Mouse (Mus musculus) monocyte, adult 5-6 weeks (primary cell): ENCODE results near the gene Plekhg6. TPM values are rescaled to one million over a fixed set of nuclear protein-coding genes. Genes with fewer than 3 reads are reported as not detected.
A peak's percentile ranks its signal among the peaks of the same experiment; 100 is the strongest.

Experiments
- ATAC-seq: fragments of 153-309, 156-312 bp; replicated peaks from 2 replicates; pipeline ENCODE4 v1.8.0; 2017; ENCODE audit warnings: mild to moderate bottlenecking; ENCODE audit not compliant: low TSS enrichment, insufficient number of reproducible peaks, severe bottlenecking, poor library complexity, low FRiP score
- total RNA-seq: library from RNA; stranded (forward); fragments of 200-1000, 200-491, 200-594 nt; gene quantifications from 3 replicates; pipeline ENCODE4 v1.2.3, GENCODE M21; 2017

The Plekhg6 gene
- total RNA-seq, 1 experiment from 2014 or later, result not detected

DNA sequence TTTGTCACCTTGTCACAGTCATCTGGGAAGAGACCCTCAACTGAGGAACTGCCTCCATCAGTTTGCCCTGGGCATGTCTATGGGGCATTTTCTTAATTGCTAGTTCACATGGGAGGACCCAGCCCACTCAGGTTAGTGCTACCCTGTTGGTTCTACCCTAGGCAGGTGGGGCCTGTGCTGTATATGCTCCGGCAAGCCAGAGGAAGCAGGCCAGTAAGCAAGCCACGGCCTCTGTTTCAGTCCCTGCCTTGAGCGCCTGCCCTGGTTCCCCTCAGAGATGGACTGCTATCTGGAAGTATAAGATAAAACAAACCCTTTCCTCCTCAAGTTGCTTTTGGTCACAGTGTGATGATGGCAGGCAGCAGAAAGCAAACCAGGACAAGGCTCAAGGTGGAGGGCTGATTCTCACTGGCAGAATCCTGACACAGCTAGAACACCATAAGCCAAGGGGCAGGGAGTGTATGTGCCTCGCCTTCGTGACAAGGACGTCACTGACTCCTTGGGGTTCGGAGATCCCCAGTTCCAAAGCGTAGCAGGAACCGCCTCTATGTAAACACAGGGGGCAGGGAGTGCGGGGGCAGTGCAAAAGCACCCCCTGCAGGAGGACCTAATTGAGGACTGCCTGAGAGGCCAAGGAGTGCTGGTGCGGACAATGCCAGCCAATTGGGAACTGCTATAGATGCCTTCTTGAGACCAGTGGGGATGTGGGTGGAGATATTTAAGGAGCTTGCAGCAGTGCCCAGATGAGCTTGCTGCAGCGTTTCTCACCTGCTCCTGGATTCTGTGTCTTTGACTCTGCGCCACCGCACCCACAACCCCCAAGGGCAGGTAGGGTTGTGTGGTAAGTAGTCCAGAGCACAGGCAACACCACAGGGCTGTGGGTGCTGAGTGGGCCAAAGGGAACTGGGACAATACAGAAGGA lies 25.1 kb upstream of the Plekhg6 start:
- ATAC-seq, result no peak

DNA sequence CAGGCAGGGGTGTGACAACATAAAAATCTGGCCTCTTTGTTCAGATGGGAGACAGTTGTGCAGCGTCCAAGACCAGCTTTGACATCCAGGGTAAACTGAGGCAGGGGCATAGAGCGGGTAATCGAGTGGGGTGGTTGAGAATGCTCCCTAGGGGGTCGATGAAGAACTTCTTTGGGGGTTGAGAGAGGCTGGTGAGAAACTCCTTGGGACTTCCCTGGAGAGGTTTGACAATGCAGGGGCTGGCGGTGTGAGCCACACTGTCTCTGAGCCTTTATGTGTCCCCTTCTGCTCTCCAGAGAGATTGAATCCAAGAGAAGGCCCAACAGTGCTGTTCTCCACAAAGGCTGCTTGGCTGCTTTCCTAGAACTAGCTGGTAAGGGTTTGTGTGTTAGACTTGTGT lies 9.3 kb upstream of the Plekhg6 start:
- no peak for ATAC-seq

DNA sequence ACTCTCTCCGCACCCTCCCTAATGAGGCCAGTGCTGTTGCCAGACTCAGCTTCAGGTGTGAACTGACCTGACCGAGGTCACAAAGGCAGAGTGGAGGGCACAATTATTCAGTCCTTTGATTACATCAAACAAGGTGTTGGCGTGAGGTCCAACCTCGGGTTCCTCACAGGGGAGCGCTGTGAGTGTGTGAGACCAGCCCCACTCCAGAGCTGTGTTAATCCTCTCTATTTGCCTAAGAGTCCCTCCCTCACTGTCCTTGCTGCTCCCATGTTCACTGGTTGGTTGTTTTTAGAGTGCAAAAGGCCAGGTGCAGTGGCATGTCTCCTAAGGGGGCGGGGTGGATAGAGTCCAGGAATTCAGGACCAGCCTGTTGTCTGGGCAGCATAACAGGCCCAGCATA lies 5.5 kb upstream of the Plekhg6 start:
- no peak for ATAC-seq

DNA sequence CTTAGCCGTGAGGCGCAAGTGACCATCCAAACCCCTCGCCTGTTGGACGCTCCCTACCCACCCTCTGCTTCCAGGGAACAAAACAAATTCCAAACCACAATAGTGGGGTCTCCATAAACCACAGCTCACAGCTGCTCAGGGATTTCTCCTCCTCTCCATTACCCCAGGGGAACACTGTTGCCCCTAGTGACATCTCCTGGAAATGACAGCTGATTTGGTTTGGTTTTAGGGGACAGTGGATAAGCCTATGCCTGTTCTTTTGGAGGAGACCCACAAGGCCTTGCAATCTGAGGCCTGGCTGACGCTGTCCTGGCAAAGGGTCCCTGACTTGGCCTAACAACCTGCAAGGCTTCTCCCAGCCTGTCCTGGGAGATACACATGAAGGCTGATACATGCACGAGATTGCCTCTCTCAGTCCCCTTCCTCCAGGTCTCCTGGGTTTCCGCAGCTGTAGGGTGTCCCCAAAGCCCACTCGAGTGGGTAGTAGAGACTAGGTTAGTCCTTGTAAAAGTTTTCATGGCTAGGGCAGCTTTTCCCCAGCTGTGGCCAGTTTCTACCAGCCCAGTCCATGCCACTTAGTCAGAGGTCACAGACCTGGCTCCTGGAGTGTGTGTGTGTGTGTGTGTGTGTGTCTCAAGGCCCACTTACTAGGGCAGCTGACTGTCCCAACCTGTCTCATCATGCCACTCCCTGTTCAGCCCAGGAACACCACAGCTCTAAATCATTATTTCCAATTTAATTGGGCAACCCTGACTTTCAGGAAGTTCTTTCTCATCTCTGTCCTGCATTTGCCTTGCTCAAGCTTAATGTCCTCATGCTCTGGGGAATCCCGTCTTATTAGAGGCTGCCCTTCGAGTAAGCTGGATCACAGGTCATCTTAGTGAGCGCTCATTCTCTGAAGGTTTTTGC lies 4.7 kb upstream of the Plekhg6 start:
- ATAC-seq, result 0 out of 2 replicates have a peak, but pooled peaks have one; percentile 46

DNA sequence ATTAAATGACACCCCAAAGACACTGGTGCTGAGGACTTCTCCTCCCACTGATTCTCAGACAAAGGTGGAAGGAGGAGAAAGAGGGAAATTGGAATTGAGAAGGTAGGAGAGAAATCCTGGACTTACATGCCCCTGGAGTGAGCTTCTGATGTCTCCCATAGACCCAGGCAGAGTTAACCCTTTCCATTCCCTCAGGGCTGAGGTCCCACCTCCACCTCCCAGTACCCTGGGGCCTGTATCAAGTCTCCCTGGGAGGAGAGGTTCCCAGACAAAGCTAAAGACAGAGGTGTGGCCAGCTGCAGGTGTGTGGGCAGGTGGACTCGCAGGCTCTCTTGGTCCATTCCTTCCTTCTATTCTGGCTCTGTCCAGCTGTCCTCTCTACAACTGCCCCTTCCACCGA lies 1.4 kb upstream of the Plekhg6 start:
- ATAC-seq, result no peak

DNA sequence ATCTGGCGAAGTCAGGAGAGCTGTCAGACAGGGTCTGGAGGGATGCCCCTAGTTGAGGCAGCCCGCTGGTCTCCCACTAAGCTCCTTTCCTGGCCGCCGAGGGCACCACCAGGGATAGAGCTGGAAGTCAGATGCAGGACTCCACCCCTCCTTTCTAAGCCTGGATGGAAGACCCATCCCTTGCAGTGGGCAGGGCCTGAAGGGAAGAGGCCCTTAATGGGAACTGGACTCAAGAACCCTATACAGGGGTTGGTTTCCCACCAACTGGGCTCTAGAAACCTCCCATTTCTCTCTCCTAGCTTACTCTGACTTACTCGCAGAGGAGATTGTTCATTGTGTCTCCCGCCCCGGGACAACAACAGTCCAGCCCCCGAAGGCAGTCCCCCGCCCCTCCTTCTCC lies 812 bp downstream of the Plekhg6 start:
- ATAC-seq, result no peak

DNA sequence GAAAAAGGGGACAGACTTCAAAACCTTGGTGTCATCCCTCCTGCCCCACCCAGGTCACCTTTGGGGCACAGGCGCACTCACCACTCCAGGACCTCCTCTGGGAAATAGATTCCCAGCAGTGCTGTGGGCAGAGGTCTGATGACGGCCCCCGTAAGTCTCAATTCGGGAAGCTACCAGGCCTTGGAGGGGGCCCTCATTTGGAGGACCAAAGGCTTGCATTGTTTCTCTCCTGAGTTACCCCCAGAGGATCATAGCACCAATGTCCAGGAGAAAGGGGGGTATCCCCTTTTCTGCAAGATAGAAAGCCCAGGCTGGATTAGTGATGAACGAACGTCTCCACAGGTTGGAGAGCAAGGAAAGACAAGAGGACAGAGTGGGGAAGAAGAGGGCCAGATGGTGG lies 2.0 kb downstream of the Plekhg6 start:
- ATAC-seq, result no peak

DNA sequence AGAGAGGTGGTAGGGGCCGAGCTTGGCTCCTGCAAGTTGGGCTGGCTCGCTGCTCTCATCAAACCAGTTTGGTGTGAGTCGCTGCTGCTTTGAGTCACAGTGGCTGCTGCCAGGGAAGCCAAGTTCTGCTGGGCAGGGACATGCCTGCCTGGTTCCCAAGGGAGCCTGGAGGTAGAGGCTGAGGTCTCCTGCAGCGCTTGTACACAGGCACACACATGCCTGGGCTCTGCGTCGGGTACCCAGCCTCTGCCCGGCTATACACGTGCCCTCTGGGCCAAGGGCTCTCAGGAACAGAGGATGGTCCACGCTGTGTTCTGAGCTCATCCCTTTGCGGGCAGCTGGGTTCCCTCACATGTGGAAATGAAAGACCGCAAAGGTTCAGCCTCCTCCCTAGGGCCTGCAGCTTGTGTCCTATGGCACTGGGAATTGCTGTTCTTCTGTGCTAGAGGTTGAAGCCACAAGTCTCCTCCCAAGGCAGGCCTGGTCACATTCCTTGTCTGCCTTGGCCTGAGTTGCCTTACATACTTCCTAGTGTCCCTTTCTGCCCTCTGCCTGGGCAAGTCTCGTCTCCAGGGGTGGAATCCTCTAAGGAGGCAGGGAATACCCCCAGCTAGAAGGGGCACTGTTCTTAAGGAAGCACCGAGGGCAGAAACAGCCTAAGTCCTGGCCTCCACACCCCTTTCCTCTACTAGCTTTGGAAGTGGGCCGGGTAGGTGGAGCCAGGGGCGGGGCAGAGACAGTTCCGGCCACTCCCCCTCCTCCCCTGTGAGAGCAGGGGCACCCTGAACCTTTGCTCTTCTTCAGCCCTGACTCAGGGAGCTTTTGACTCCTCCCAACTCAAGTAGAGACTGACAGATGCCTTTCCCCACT lies 2.8 kb downstream of the Plekhg6 start:
- ATAC-seq, result peak; percentile 50

DNA sequence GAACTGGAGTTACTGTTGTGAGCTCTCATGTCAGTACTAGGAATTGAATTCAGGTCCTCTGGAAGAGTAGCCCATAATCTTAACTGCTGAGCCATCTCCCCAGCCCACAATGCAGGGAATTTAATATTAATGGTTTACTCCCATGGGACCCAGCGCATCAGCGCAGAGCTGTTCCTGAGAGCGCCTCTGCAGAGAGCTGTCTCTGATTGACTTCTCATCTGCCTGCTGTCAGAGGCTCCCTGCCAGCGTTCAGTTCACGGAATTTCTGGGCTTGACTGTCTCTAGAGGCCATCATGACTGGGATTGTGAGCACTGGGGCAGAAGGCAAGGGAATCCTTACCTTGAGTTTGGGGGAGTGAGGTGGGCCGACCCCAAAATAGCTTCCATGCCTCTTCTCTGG lies 3.6 kb downstream of the Plekhg6 start:
- no peak for ATAC-seq

DNA sequence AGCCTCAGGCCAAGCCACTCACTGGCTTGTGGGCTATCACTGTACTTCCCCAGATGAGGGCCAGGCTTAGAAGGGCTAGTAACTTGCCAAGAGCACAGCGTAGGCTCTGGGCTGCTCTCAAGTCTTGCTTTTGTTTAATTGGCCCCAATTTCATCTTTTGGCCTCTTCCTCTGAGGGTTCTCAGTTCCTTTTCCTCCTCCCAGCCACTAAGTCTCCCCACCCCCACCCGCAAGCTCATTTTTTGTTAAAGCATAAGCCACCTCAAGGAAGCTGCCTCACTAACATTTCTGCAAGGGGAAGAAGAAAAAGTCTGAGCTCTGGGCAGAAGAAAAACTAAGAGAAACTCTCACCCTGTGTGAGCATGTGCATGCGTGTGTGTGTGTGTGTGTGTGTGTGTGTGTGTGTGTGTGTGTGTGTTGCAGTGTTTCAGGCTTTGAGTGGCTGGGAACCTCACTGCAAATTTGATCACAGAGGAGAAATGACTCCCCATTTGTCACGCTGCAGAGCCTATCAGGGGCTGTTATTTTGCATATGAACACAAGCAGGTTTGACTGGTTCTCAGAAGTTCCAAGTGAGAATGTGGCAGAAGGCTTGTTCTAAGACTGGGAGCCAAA lies 12.7 kb downstream of the Plekhg6 start:
- peak; percentile 87 for ATAC-seq

DNA sequence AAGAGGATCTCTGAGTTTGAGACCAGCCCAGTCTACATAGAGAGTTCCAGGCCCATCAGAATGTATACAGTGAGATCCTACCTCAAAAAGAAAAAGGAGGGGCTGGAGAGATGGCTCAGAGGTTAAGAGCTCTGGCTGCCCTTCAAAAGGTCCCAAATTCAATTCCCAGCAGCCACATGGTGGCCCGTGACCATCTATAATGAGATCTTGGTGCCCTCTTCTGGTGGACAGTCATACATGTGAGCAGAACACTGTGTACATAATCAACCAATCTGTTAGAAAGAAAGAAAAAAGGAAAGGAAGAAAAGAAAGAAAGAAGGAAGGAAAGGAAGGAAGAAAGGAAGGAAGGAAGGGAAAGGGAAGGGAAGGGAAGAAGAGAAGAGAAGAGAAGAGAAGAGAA lies 14.5 kb downstream of the Plekhg6 start:
- ATAC-seq, result no peak

DNA sequence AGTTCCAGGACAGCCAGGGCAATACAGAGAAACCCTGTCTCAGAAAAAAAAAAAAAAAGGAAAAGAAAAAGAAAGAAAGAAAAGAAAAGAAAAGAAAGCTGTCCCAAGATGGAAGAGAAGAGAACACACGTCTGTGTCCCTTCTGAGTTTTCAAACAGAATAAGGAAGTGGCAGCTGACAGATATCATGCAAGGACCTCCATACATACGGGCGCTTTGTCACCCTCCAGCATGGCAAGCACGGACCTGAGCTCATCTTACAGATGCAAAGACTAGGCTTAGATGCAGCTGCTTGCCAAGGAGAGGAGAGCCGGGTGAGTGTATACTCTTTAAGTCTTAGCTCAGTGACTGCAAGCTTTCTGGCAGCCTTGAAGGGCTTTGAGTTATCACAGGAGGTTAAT lies 15.1 kb downstream of the Plekhg6 start:
- no peak for ATAC-seq

DNA sequence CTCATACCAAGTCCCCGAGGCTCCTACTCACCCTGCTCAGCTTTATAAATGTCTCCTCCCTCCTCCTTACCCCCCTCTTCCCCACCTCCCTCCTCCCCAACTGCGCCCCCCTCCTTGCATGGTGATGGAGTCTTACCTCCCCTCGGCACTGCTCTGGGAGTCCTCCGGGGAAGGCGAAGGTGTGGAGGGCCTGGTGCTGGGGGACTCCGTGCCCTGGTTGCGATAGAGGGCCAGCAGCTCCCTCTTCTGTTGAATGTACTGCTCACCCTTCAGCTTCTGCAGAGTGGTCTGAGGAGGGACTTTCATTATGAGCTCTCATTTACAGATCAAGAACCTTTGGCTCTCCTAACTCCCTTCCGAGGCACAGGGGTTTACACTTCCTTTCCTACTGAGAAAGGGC lies 16.1 kb downstream of the Plekhg6 start:
- ATAC-seq, result no peak

DNA sequence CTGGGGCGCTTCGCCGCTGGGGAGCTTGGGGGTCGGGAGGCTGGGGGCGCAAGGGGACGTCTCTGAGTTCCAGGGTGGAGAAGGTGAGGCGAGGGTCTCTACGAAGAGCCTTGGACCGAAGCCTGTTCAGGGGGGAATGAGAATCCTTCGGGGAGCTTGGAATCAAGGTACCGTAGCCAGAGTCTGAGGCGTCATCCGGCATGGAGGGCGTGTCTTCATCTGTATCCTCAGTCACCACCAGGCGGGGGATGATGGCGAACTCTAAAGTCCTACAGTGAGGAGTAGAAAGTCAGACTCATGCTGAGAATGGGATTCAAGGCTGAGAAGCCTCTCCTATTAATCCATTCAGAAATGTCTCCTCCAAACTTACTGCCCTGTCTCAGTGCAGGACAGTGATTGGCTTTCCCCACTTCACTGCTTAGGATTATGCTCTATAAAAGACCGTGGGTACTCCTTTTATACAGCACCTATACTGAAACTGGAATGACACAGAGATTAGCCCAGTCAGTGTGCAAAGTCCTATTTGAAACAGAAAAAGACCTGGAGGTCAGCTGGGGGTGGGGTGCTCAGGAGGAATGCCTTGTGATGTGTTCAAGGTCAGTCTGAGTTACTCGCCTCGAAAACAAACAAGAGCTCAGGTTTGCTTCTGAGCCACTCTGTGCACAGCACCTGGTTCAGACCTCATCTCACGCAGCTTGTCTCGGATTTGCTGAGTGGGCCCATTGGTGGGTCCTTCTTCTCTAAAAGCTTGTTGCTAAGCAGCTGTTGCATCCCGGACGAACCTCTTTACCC lies 16.9 kb downstream of the Plekhg6 start:
- no peak for ATAC-seq

DNA sequence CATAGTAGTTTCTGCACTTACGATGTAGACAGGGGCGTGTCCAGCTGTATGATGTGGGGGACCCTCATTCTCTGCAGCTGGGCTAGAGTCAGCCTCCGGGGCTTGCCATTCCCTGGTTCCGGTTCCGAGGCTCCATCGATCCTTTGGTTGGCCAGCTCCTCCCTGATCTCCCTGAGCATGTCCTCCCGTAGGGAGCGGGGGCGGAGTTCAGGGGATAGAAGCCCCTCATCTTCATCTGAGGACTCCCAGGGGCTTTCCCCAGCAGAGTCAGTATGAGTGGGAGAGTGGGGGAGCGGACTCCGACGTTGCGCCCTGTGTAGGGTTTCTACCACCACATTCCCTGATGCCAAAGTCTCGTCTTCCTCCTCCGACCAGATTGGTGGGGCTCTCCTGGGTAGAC lies 17.6 kb downstream of the Plekhg6 start:
- ATAC-seq, result no peak

DNA sequence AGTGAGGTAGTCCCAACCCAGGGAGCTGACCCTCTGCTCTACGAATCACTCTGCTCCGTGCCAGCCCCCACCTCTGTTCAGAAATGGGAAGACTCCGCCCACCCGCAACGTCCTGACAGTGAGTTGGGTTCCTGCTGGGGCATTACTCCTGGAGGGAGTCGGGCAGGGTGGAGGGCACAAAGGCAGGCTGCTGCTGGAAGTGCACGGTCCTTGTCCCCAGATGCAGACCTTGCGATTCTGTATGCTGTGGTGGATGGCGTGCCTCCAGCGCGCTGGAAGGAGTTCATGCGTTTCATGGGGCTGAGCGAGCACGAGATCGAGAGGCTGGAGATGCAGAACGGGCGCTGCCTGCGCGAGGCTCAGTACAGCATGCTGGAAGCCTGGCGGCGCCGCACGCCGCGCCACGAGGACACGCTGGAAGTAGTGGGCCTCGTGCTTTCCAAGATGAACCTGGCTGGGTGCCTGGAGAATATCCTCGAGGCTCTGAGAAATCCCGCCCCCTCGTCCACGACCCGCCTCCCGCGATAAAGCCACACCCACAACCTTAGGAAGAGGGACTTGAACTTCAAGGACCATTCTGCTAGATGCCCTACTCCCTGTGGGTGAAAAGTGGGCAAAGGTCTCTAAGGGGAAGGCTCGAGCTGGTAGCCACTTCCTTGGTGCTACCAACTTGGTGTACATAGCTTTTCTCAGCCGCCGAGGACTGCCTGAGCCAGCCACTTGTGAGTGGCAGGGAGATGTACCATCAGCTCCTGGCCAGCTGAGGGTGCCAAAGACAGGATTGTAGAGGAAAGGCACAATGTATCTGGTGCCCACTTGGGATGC lies 18.9 kb downstream of the Plekhg6 start:
- ATAC-seq, result no peak

DNA sequence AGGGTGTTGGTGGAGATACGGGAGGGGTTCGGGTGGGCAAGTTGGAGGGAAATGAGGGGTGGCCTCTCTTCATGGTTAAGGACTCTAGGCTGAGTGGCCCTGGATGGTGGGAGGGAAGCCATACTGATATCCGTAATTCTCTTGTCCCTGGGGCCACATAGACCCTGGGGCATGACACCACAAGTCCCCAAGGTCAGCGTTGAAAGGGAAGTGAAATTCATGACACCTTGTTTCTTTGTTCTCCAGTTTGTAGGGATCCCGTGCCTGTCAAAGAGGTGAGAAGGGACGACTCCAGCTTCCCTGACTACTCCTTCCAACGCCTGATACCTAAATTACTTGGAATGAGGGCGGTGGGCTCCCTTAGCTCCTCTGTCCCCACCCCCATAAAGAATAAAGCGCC lies 19.7 kb downstream of the Plekhg6 start:
- no peak for ATAC-seq
